19 mouse cellular contexts compared by ENCODE assay signal in the genomic region with DNA sequence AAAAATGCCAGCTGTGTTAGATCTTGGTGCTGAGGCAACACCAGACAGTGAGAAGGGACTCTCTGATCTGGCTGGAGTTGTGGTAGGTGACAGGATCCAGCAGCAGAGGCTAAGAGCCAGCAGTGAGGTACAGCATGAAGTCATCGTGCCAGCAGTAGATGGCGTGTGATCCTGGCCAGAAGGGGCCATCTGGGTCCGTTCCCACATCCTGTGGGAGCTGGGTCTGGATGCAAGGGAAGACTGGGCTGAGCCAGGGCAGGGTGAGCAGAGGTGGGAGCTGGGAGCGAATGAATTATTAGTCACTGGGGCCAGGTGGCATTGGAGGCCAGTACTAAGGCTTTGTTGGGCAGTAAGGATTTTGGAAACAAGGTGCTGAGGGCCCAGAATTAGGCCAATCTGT. TPM values are rescaled to one million over a fixed set of nuclear protein-coding genes. Genes with fewer than 3 reads are reported as not detected.
DNase-seq lines count a peak whose midpoint lies in the region; ATAC-seq lines count a peak whose summit lies in the region.
"Had no signal": no experiment of that assay in that cellular context is flagged by ENCODE, and none has a peak within 500 bp of the region (broad histone marks: within the 10 kb centered on the region; RNA-seq: fewer than 3 reads in every experiment).

No protein-coding gene starts in this region.

- 44% methylated on average over 4 of the region's 4 CpGs for WGBS in heart, embryonic 14.5 days
- WGBS in heart, embryonic 11.5 days (ENCODE audit: insufficient replicate concordance) = 70% methylated on average over 4 of the region's 4 CpGs

- H3K4me3 ChIP-seq in heart, embryonic 14.5 days (ENCODE audit: control insufficient read depth in 1 of 2, insufficient read depth in 1 of 2, low read depth in 1 of 2, low read length in 2 of 2) = no peak overlapping the region
- H3K4me3 ChIP-seq in heart, embryonic 11.5 days (ENCODE audit: low read depth, low read length) = no peak overlapping the region
- H3K4me3 ChIP-seq: embryonic facial prominence, embryonic 15.5 days; forebrain, embryonic 13.5 days; hindbrain, embryonic 15.5 days; limb, embryonic 13.5 days had no signal

- peaks cover 5% of the 10 kb centered on the region in 2 experiments; a peak in 3 of 4 replicates for H3K4me1 ChIP-seq in heart, embryonic 14.5 days (ENCODE audit: control insufficient read depth in 2 of 2, insufficient read depth in 2 of 2, low read length in 2 of 2)
- peaks cover 6% of the 10 kb centered on the region for H3K4me1 ChIP-seq in heart, embryonic 11.5 days (ENCODE audit: control insufficient read depth, insufficient read depth, low read length)
- H3K4me1 ChIP-seq: forebrain, embryonic 13.5 days; hindbrain, embryonic 15.5 days had no signal

- ATAC-seq in heart, embryonic 14.5 days (ENCODE audit: insufficient number of reproducible peaks, insufficient read depth, low FRiP score, low read depth) = peak; percentile 57; the same call in 1 of the 2 replicates
- no peak for ATAC-seq in heart, embryonic 11.5 days (replicated peaks; ENCODE audit: insufficient number of reproducible peaks, low FRiP score, low TSS enrichment)
- ATAC-seq in activated CD4-positive, CD25-positive, alpha-beta regulatory T cell, adult 4 months = no peak
- ATAC-seq: forebrain, embryonic 13.5 days had no signal

- H3K36me3 ChIP-seq in heart, embryonic 14.5 days (ENCODE audit: control insufficient read depth, insufficient read depth, low read length) = peaks cover 35% of the 10 kb centered on the region
- H3K36me3 ChIP-seq in heart, embryonic 11.5 days (ENCODE audit: control insufficient read depth, insufficient read depth, low read length) = 0 out of 2 replicates have a peak, but pooled peaks cover 3% of the 10 kb centered on the region

- no peak overlapping the region for H3K4me2 ChIP-seq in heart, embryonic 14.5 days (ENCODE audit: low read length)
- H3K4me2 ChIP-seq in heart, embryonic 11.5 days = no peak overlapping the region
- H3K4me2 ChIP-seq: embryonic facial prominence, embryonic 15.5 days; forebrain, embryonic 13.5 days; hindbrain, embryonic 15.5 days; limb, embryonic 13.5 days had no signal

- no peaks in the 10 kb centered on the region for H3K27me3 ChIP-seq in heart, embryonic 14.5 days (ENCODE audit: control insufficient read depth, insufficient read depth, low read length)
- no peaks in the 10 kb centered on the region for H3K27me3 ChIP-seq in heart, embryonic 11.5 days (ENCODE audit: control insufficient read depth, insufficient read depth, low read length)
- H3K27me3 ChIP-seq: embryonic facial prominence, embryonic 15.5 days; forebrain, embryonic 13.5 days; hindbrain, embryonic 15.5 days; limb, embryonic 13.5 days had no signal

- DNase-seq in 3134 (ENCODE audit: extremely low read depth, insufficient read length, low spot score) = peak; percentile 77
- DNase-seq in Muller cell, postnatal 12 days (ENCODE audit: inconsistent ontology term) = peak; percentile 19
- peak; percentile 49 to 57 for DNase-seq in cerebellum, postnatal 14 days
- DNase-seq in layer of hippocampus, adult 8-10 months (ENCODE audit: low spot score in 2 of 2) = no peak
- no peak for DNase-seq in neural tube, embryonic 10.5 days (ENCODE audit: extremely low spot score, low spot score)
- DNase-seq: adrenal gland, adult 8-10 months; kidney, adult 18-20 months; kidney, postnatal 10 days; layer of hippocampus, adult 9-11 months; midbrain, embryonic 14.5 days; thymus, postnatal 25 days had no signal

- H3K9ac ChIP-seq in heart, embryonic 14.5 days (ENCODE audit: low read length) = no peak overlapping the region
- H3K9ac ChIP-seq in heart, embryonic 11.5 days (ENCODE audit: low read depth, low read length) = no peak overlapping the region
- H3K9ac ChIP-seq: embryonic facial prominence, embryonic 15.5 days; forebrain, embryonic 13.5 days; hindbrain, embryonic 15.5 days; limb, embryonic 13.5 days; liver, embryonic 14.5 days had no signal

- H3K27ac ChIP-seq in heart, embryonic 14.5 days (replicated peaks in 1 of 2; ENCODE audit: control insufficient read depth in 1 of 2, insufficient read depth in 1 of 2, low read depth in 2 of 2, low read length in 2 of 2) = no peak overlapping the region
- no peak overlapping the region for H3K27ac ChIP-seq in heart, embryonic 11.5 days (ENCODE audit: low read depth, low read length)
- H3K27ac ChIP-seq: embryonic facial prominence, embryonic 15.5 days; forebrain, embryonic 13.5 days; hindbrain, embryonic 15.5 days; limb, embryonic 13.5 days; liver, embryonic 14.5 days had no signal

- H3K9me3 ChIP-seq in heart, embryonic 14.5 days (ENCODE audit: control insufficient read depth, low read length) = no peaks in the 10 kb centered on the region
- no peaks in the 10 kb centered on the region for H3K9me3 ChIP-seq in heart, embryonic 11.5 days (replicated peaks; ENCODE audit: control insufficient read depth, low read length)
- H3K9me3 ChIP-seq: embryonic facial prominence, embryonic 15.5 days; forebrain, embryonic 13.5 days; hindbrain, embryonic 15.5 days; limb, embryonic 13.5 days had no signal

RNA-seq across cellular contexts. Expression of a gene that starts 30.9 kb away (rescaled TPM):
- polyA plus RNA-seq in heart, embryonic 14.5 days (2014; fragmentation: Nextera tagmentation; extraction: Ambion mirVana) = 3.0 and 3.7 TPM in 2 replicates
- 2.2 and 2.3 TPM in 2 replicates for polyA plus RNA-seq in heart, embryonic 11.5 days (2014; fragmentation: Nextera tagmentation; extraction: Ambion mirVana)
- total RNA-seq in layer of hippocampus, adult 8-10 months (2022) = 1 to 10 TPM; 4.8 to 7.1 (median 6.8) TPM
- 1 to 10 TPM; 3.1 to 6.4 TPM for polyA plus RNA-seq in activated CD4-positive, CD25-positive, alpha-beta regulatory T cell, adult 4 months (2017; shearing (Covaris generic))

RNA-seq across cellular contexts. Expression of a gene that starts 31.3 kb away (rescaled TPM):
- 63.5 and 68.9 TPM in 2 replicates for polyA plus RNA-seq in heart, embryonic 14.5 days (2014; fragmentation: Nextera tagmentation; extraction: Ambion mirVana)
- 50.6 and 59.0 TPM in 2 replicates for polyA plus RNA-seq in heart, embryonic 11.5 days (2014; fragmentation: Nextera tagmentation; extraction: Ambion mirVana)
- 10 to 100 TPM; 59.9 to 80.3 (median 72.3) TPM for total RNA-seq in layer of hippocampus, adult 8-10 months (2022)
- 1 to 10 TPM; 2.9 to 3.7 TPM for polyA plus RNA-seq in activated CD4-positive, CD25-positive, alpha-beta regulatory T cell, adult 4 months (2017; shearing (Covaris generic))

Comparison
In these comparisons a context has a peak if more than half of its experiments do, and no peak if none do; other contexts are left out.
1. DNase-seq: peak in 3134 (single experiment), Muller cell, postnatal 12 days (single experiment) and cerebellum, postnatal 14 days (2 of 2); none in layer of hippocampus, adult 8-10 months (0 of 2) and neural tube, embryonic 10.5 days (single experiment).
2. RNA of a gene that starts 31.3 kb away (polyA plus RNA-seq): 63.5 to 68.9 TPM in heart, embryonic 14.5 days and 50.6 to 59.0 TPM in heart, embryonic 11.5 days; 2.9 to 3.7 TPM in activated CD4-positive, CD25-positive, alpha-beta regulatory T cell, adult 4 months; every median in the first group is over 10 times any median in the second.